Mouse (Mus musculus) central nervous system, embryonic 11.5 days (tissue): Measurements from ENCODE around the gene Rapgef5. TPM values are rescaled to one million over a fixed set of nuclear protein-coding genes. Genes with fewer than 3 reads are reported as not detected.

Experiments used
- polyA plus RNA-seq: library from polyadenylated mRNA; depleted of rRNA; stranded (reverse); fragments of >200 nt; gene quantifications from 2 replicates; pipeline ENCODE4 v1.2.3, GENCODE M21; 2012; rRNA removed

Rapgef5 gene
- polyA plus RNA-seq, result 10.9 and 15.9 TPM in 2 replicates

GRCm38 (mm10) chr12:117516179-117516578 lies at the start of gene Rapgef5:
Rapgef5 (plus strand) TSS chr12:117516479.

GRCm38 (mm10) chr12:117803989-117804388 lies 287.7 kb downstream of the Rapgef5 start, which contains the start of gene Cdca7l:
Cdca7l (plus strand) TSS chr12:117804289.

